Mouse (Mus musculus): Measurements from ENCODE around the gene Slc38a8.

Slc38a8 gene

DNA sequence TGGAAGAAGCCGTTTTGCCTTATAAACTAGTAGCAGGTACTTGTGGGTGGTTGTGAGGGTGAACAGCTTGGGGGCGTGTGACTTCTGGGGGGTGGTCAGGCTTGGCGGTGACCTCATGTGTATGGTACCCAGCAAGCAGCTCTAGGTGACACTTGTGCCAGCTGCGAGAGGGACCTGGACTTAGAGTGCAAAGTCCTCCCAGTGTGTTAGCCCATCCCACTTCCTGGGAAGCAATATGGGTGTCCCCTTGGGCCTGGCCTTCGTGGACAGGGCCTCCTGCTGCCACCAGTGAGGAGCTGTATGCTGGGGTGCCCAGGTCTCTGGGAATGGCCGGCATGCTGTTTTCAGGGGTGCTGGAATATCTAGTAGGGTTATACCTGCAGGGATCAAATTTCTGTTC, 62.6 kb downstream of the Slc38a8 start:
- no peak for DNase-seq (ENCODE audit: low read depth, low spot score)

DNA sequence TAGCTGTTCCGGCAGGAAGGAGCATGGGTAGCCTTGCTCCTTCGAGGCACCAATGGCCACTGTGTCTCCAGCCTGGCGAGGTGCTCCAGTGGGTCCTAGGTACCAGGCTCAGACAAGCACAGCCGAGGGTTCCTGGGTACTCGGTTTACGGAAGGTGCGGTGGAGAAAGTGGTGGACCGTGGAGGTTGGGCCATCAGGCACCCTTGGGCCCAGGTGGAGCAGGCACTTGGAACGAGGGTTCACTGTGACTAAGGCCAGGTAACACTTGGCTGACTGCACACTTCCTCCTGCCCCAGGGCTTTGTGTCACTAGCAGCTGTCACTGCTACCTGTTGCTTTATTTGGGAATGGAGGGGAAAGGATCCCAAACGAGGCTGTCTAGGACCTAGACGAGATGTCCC, 64.0 kb downstream of the Slc38a8 start:
- DNase-seq (ENCODE audit: low read depth, low spot score): no peak

DNA sequence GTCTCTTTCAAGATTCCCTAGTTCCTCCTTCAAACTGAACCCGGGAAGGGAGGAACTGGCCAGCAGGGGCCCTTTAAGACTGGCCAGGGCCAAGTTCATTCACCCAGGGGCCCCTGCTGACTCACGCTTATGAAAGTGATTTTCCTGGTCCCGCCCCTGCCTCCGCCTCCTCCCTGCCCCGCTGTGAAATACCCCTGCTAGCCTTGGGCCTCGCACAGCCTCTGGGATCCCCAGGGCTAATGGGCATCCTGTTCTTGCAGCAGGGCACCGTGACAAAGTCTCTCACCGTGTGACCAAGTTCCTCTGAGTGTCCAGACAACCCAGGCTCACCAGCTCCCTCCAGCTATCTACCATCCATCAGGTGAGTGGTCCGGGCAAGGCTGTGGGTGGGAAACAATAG, 64.6 kb downstream of the Slc38a8 start:
- DNase-seq (ENCODE audit: low read depth, low spot score): no peak

DNA sequence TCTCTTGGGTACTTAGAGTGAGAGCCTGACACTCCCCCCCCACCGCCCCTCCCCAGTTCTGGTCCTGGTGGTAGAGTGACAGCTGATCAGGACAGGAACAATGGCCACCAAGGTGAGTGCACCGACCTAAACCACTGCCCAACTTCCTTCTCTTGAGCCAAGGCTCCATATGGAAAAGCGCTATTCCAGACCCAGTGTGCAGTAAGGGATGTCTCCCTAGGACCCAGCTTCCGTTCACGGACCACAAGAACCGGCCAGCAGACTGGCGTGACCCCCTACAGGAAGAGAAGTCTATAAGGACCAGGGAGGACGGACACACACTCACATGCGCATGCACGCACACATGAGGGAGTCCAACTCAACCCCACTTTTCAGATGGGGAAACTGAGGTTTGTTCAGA, 65.2 kb downstream of the Slc38a8 start:
- no peak for DNase-seq (ENCODE audit: low read depth, low spot score)

DNA sequence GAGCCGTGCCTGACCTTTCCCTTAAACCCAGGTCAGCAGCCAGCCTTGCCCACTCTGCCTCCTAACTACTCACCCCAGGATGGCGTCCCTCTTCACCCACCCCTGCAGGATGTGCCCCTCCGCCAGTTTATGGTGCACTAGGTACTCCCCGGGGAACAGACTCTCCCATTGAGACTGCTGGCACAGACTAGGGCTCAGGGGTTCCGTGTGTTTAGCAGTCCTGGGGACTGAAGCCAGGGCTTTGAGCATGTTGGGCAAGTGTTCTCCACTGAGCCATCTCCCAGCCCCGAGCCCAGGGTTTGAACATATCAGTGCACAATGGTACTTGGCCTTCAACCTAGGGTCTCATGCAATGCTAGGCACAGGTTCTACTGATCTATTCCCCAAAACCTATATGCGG, 66.0 kb downstream of the Slc38a8 start:
- no peak for DNase-seq (ENCODE audit: low read depth, low spot score)

DNA sequence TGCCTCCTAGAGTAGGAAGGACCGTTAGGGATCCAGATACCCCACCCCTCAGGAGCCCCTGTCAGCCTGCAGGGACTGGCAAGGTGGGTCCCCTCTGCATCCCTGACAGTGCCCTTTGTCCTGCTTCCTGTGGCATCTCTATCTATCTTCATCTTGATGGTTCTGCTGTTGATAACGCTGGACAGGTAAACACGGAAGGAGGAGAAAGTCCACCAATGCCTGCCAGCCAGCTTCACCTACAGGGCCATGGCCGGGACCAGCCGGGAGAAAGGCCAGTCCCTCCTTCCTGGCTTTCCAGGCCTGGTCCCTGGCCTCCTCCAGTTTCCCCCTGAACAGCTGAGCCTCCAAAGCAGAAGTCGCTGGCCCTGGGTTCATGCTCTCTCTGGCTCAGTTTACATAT, 66.9 kb downstream of the Slc38a8 start:
- no peak for DNase-seq (ENCODE audit: low read depth, low spot score)

DNA sequence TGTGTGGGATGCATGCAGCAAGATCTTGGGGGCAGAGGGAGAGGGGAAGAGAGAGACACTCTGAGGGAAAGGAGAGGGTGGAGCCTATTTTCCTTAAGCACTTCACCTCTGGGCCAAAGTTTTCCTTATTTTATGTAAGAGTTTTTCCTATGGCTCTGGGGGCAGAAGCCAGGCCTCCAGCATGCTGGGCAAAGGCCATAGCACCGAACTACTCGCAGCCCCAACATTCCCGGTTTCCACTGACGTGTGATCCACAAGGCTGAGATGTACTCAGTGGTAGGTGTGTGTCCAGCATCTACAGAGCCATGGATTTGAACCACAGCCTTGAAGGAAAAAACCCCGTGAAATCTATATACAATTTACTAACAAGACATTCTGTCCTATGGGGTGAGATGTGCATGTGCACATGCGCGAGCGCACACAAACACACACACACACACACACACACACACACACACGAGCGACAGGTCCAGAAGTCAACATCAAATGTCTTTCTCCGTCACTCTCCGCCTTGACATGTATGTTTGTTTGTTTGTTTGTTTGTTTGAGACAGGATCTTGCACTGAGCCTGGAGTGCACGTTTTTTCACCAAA, 67.8 kb downstream of the Slc38a8 start, which contains the start of gene Osgin1:
Gene Osgin1, plus strand, starts transcription at position 543 of the 593 bp plus-strand sequence.
- no peak for DNase-seq (ENCODE audit: low read depth, low spot score)

DNA sequence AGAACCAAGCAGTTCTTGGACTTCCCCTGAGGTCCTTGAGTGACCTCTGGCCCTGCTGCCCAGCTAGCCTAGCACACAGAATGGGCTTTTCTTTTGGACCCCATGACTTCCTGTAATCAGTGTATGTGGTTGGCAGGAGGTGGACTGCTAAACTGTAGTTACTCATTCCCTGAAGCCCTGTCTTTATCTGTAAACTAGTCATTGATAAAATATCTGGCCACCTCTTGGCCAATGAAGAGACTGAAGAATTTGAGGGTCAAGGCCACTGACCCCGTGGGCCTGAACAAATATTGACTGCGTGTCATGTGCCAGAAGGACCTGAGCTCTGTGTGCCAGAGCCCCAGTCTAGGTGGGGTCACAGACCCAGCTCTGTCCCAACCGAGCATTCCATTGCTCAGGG, 69.1 kb downstream of the Slc38a8 start:
- DNase-seq (ENCODE audit: low read depth, low spot score): no peak

DNA sequence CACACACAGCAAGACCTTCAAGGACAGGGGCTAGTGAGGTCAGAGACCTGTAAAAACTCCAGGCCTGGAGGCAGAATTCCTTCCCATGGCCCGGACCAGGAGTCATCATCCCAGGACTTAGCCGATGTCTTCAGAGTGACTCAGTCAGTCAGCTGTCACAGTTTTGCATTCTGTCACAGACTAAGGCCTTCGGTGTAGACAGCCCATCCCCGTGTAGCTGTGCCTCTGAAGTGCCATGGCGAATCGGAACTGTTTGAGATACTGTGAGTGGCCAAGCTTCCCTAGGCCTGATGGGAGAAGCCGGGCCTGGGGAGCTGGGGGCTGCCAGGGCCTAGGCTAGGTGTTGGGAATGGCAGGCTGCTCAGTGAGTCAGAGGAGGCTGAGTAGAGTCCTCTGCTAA, 70.8 kb downstream of the Slc38a8 start:
- no peak for DNase-seq (ENCODE audit: low read depth, low spot score)

DNA sequence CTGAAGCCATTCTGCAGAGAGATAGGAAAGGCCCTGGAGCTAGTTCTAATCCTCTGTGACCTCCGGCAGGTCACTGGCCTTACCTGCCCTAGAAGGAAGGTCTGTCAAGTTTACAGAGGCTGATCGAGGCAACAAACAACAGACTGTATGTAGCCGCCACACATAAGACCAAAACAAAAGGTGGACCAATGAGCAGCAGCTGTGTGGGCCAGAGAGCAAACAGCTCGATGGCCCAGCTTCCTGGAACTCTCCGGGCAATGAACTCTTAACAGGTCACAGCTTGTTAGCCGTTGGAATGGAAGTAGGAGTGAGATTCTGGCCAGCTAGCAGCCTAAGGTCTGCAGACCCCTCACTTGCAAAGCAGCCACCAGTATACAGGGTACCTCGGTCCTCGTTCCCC, 71.2 kb downstream of the Slc38a8 start:
- DNase-seq (ENCODE audit: low read depth, low spot score): no peak
